Comparison of ENCODE assay signal across 17 mouse cellular contexts in genomic region chr2:160580250-160580649, GRCm38 (mm10).
"Had no signal": no experiment of that assay in that cellular context is flagged by ENCODE, and none has a peak within 500 bp of the region (broad histone marks: within the 10 kb centered on the region; RNA-seq: fewer than 3 reads in every experiment).

No protein-coding gene starts in this region.

- H3K27ac ChIP-seq: midbrain, embryonic 10.5 days; neural tube, embryonic 13.5 days; neural tube, embryonic 15.5 days had no signal

- DNase-seq: lung, adult 18-20 months; lung, embryonic 14.5 days; lung, postnatal 10 days; lung, postnatal 4 days; right cerebral cortex, adult 18-20 months; right cerebral cortex, postnatal 25 days; right cerebral cortex, postnatal 4 days; spleen, adult 18-20 months; thymus, adult 18-20 months; thymus, postnatal 14 days; thymus, postnatal 36 days had no signal

- H3K9me3 ChIP-seq: midbrain, embryonic 10.5 days; midbrain, embryonic 13.5 days; neural tube, embryonic 13.5 days; neural tube, embryonic 15.5 days had no signal

- H3K36me3 ChIP-seq: midbrain, embryonic 10.5 days; midbrain, embryonic 13.5 days; neural tube, embryonic 13.5 days; neural tube, embryonic 15.5 days had no signal

- ATAC-seq: midbrain, embryonic 16.5 days had no signal

- H3K9ac ChIP-seq: lung, embryonic 14.5 days; midbrain, embryonic 13.5 days; neural tube, embryonic 13.5 days; neural tube, embryonic 15.5 days had no signal

- H3K4me3 ChIP-seq: midbrain, embryonic 13.5 days; myocyte; neural tube, embryonic 13.5 days; neural tube, embryonic 15.5 days had no signal

- H3K4me2 ChIP-seq: lung, embryonic 14.5 days; neural tube, embryonic 13.5 days had no signal
